Mouse (Mus musculus) liver, embryonic 13.5 days (tissue): ENCODE data around the gene Lmo7. TPM values are rescaled to one million over a fixed set of nuclear protein-coding genes. Genes with fewer than 3 reads are reported as not detected.

Source experiments
- ATAC-seq: fragments of 200-750 bp; cut with Nextera tagmentation; 2 replicates; pipeline ENCODE4 v1.8.0; 2017; ENCODE audit warnings: low read depth, mild to moderate bottlenecking, moderate number of reproducible peaks, moderate library complexity
- DNase-seq: peaks from one replicate; pipeline ENCODE4 v3.0.0; 2022
- H3K27ac ChIP-seq: fragments of 300-500 bp; sonication (generic); 2 replicates; pipeline ENCODE4 v1.5.1; 2015; ENCODE audit warnings: moderate library complexity, mild to moderate bottlenecking, inconsistent platforms
- H3K27me3 ChIP-seq: fragments of 300-500 bp; sonication (generic); 2 replicates; pipeline ENCODE4 v1.6.1; 2015; ENCODE audit warnings: mild to moderate bottlenecking, inconsistent platforms
- H3K36me3 ChIP-seq: fragments of 300-500 bp; sonication (generic); 2 replicates; pipeline ENCODE4 v1.6.1; 2015; ENCODE audit warnings: mild to moderate bottlenecking, inconsistent platforms
- H3K4me1 ChIP-seq: fragments of 300-500 bp; sonication (generic); replicated peaks from 2 replicates; pipeline ENCODE4 v1.6.1; 2015; ENCODE audit warnings: inconsistent platforms
- H3K4me2 ChIP-seq: fragments of 300-500 bp; sonication (generic); 2 replicates; pipeline ENCODE4 v1.6.1; 2015; ENCODE audit warnings: inconsistent platforms, mild to moderate bottlenecking, moderate library complexity
- H3K4me3 ChIP-seq: fragments of 300-500 bp; sonication (generic); replicated peaks from 2 replicates; pipeline ENCODE4 v1.5.1; 2015; ENCODE audit warnings: mild to moderate bottlenecking, inconsistent platforms
- H3K9ac ChIP-seq: fragments of 300-500 bp; sonication (generic); 2 replicates; pipeline ENCODE4 v1.6.1; 2015; ENCODE audit warnings: mild to moderate bottlenecking, inconsistent platforms
- H3K9me3 ChIP-seq: fragments of 300-500 bp; sonication (generic); replicated peaks from 2 replicates; pipeline ENCODE4 v1.6.1; 2016; ENCODE audit warnings: inconsistent platforms
- WGBS: fragments of 180-500 bp; shearing (Covaris S2); methylation state at CpG from one replicate; pipeline ENCODE4 v1.1.7; 2015; ENCODE audit not compliant: insufficient replicate concordance; 5-methylcytosine and 5-hydroxymethylcytosine counted together
- polyA plus RNA-seq: library from polyadenylated mRNA; unstranded; fragments of >200 nt; fragmentation: Nextera tagmentation; extraction: Ambion mirVana; gene quantifications from 2 replicates; pipeline ENCODE4 v1.2.1, GENCODE M21; 2015

The Lmo7 gene
- 1.4 and 2.8 TPM in 2 replicates for polyA plus RNA-seq

- peak within 1 kb of the TSS; percentile 49; the same call in 1 of the 2 replicates for H3K9ac ChIP-seq
- H3K36me3 ChIP-seq = no peaks in the 10 kb centered on the region
- no peak within 1 kb of the TSS for H3K27ac ChIP-seq
- peak within 1 kb of the TSS; percentile 59 for H3K4me3 ChIP-seq
- peak within 1 kb of the TSS; percentile 75 for H3K4me2 ChIP-seq
- WGBS = 1% methylated on average over 51 of the region's 51 CpGs
- 0 out of 2 replicates have a peak, but pooled peaks cover 3% of the 10 kb centered on the region for H3K4me1 ChIP-seq
- H3K9me3 ChIP-seq = no peaks in the 10 kb centered on the region
- ATAC-seq (peak; percentile 64), DNase-seq (peak; percentile 4)
- H3K27me3 ChIP-seq = peaks cover 55% of the 10 kb centered on the region
Measured at GRCm38 (mm10) chr14:101729237-101729971, at the start of gene Lmo7, which contains the start of gene Gm9922. Gene Lmo7 (plus strand): TSS chr14:101729957. Gene Gm9922 (minus strand): TSS chr14:101729814.

GRCm38 (mm10) chr14:101687696-101688095 is 42.1 kb upstream of the Lmo7 start:
- DNase-seq (no peak), ATAC-seq (no peak)
- Histone ChIP-seq H3K36me3 (0 out of 2 replicates have a peak, but pooled peaks cover 2% of the 10 kb centered on the region), H3K27me3 (no peaks in the 10 kb centered on the region), H3K9ac (no peak overlapping the region), H3K4me2 (no peak overlapping the region), H3K27ac (no peak overlapping the region), H3K9me3 (no peaks in the 10 kb centered on the region), H3K4me3 (no peak overlapping the region), H3K4me1 (no peaks in the 10 kb centered on the region)
- 83% methylated on average over 6 of the region's 6 CpGs for WGBS

DNA sequence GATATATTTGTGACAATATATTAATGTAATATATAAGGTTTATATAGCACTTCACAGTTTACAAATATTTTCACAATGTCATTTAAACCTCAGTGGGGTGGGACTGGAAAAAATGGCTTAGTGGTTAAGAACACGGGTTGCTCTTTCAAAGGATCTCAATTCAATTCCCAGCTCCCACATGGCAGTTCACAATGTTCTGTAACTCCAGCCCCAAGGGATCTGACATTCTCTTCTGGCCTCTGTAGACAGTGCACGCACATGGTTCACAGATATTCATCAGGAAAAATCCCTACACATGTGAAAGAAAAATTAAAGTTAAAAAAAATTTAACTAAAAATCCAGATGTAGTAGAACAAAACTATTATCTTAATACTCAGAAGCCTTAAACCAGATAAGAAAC is 41.4 kb upstream of the Lmo7 start:
- WGBS = 66% methylated on average over 2 of the region's 2 CpGs
- Histone ChIP-seq H3K9me3 (no peaks in the 10 kb centered on the region), H3K4me2 (no peak overlapping the region), H3K27me3 (no peaks in the 10 kb centered on the region), H3K36me3 (0 out of 2 replicates have a peak, but pooled peaks cover 2% of the 10 kb centered on the region), H3K4me3 (no peak overlapping the region), H3K27ac (no peak overlapping the region), H3K9ac (no peak overlapping the region), H3K4me1 (no peaks in the 10 kb centered on the region)
- DNase-seq (no peak), ATAC-seq (no peak)

DNA sequence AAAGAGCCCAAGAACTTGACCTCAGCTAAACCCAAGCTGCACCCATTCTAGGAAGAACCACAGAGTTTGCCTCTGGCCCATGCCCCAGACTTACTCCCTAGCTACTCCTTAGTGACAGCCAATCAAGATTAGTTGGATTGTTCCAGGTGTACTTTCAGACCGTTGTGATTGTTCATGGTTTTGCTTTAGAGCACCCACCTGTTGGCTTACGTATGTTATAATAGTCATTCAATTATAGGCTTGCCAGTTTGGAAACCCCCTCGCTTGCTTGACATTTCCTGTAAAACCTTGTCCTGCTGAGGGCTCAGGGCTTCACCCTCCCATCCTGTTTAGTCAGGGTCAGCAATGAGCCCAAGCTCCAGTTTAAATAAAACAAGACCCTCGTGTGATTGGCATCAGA is 25.3 kb upstream of the Lmo7 start:
- no peak for DNase-seq
- Histone ChIP-seq H3K36me3 (no peaks in the 10 kb centered on the region), H3K9me3 (no peaks in the 10 kb centered on the region), H3K9ac (no peak overlapping the region), H3K4me1 (no peaks in the 10 kb centered on the region), H3K4me3 (no peak overlapping the region), H3K4me2 (no peak overlapping the region), H3K27me3 (no peaks in the 10 kb centered on the region), H3K27ac (no peak overlapping the region)
- 59% methylated on average over 4 of the region's 4 CpGs for WGBS
- no peak for ATAC-seq

- Histone ChIP-seq H3K4me2 (no peak overlapping the region), H3K9ac (no peak overlapping the region), H3K4me3 (no peak overlapping the region), H3K27me3 (no peaks in the 10 kb centered on the region), H3K9me3 (no peaks in the 10 kb centered on the region), H3K4me1 (no peaks in the 10 kb centered on the region), H3K36me3 (no peaks in the 10 kb centered on the region), H3K27ac (no peak overlapping the region)
- 49% methylated on average over 5 of the region's 5 CpGs for WGBS
- no peak for DNase-seq
- ATAC-seq = no peak
Measured at GRCm38 (mm10) chr14:101707088-101707487, 22.7 kb upstream of the Lmo7 start.

DNA sequence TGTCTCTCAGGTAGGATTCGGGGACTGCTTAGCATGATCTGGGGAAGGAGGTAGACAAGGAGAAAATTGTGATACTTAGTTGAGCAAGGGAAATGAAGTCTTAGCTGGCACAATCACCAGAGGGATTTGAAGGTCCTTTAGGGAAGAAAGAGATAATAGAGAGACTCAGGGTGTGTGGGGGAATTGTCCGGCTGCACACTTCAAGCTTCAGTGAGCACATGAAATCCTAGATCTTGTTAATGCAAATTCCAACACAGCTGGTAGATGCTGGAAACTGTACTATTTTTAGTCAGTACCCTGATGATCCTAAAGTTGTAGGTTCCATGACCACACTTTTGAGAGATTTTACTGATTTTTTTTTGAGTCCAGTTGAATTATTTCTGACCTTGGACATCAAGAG is 15.3 kb upstream of the Lmo7 start:
- no peaks in the 10 kb centered on the region for H3K4me1 ChIP-seq
- H3K4me2 ChIP-seq = no peak overlapping the region
- H3K9me3 ChIP-seq = no peaks in the 10 kb centered on the region
- no peak overlapping the region for H3K27ac ChIP-seq
- no peak overlapping the region for H3K4me3 ChIP-seq
- H3K9ac ChIP-seq = no peak overlapping the region
- no peaks in the 10 kb centered on the region for H3K36me3 ChIP-seq
- ATAC-seq (no peak), DNase-seq (no peak)
- H3K27me3 ChIP-seq = no peaks in the 10 kb centered on the region
- 68% methylated on average over 2 of the region's 2 CpGs for WGBS

GRCm38 (mm10) chr14:101729972-101730692 is 375 bp downstream of the Lmo7 start:
- no peak for ATAC-seq

GRCm38 (mm10) chr14:101733542-101734303 is 4.0 kb downstream of the Lmo7 start:
- Histone ChIP-seq H3K36me3 (no peaks in the 10 kb centered on the region), H3K4me1 (0 out of 2 replicates have a peak, but pooled peaks cover 3% of the 10 kb centered on the region), H3K27me3 (peaks cover 37% of the 10 kb centered on the region), H3K9me3 (no peaks in the 10 kb centered on the region), H3K4me3 (no peak overlapping the region), H3K27ac (no peak overlapping the region), H3K9ac (no peak overlapping the region), H3K4me2 (no peak overlapping the region)
- 22% methylated on average over 10 of the region's 10 CpGs for WGBS
- DNase-seq (no peak), ATAC-seq (no peak)

More at GRCm38 (mm10) chr14:101729972-101730692, 375 bp downstream of the Lmo7 start:
- Histone ChIP-seq H3K4me2 (peak overlapping the region; percentile 75), H3K27ac (no peak overlapping the region), H3K36me3 (no peaks in the 10 kb centered on the region), H3K9ac (no peak overlapping the region), H3K27me3 (peaks cover 55% of the 10 kb centered on the region), H3K9me3 (no peaks in the 10 kb centered on the region), H3K4me3 (peak overlapping the region; percentile 59), H3K4me1 (0 out of 2 replicates have a peak, but pooled peaks cover 3% of the 10 kb centered on the region)
- DNase-seq = no peak
- WGBS = 3% methylated on average over 28 of the region's 28 CpGs

GRCm38 (mm10) chr14:101737501-101737900 is 7.7 kb downstream of the Lmo7 start:
- WGBS = 47% methylated on average over 4 of the region's 4 CpGs
- DNase-seq (no peak), ATAC-seq (no peak)
- Histone ChIP-seq H3K27ac (no peak overlapping the region), H3K4me2 (no peak overlapping the region), H3K4me3 (no peak overlapping the region), H3K9ac (no peak overlapping the region), H3K4me1 (no peaks in the 10 kb centered on the region), H3K36me3 (no peaks in the 10 kb centered on the region), H3K27me3 (peaks cover 3% of the 10 kb centered on the region; the same call in 1 of the 2 replicates), H3K9me3 (no peaks in the 10 kb centered on the region)

- Histone ChIP-seq H3K4me1 (no peaks in the 10 kb centered on the region), H3K9ac (no peak overlapping the region), H3K27me3 (no peaks in the 10 kb centered on the region), H3K9me3 (no peaks in the 10 kb centered on the region), H3K27ac (no peak overlapping the region), H3K36me3 (no peaks in the 10 kb centered on the region), H3K4me3 (no peak overlapping the region), H3K4me2 (no peak overlapping the region)
- no peak for DNase-seq
- ATAC-seq = no peak
- 75% methylated on average over 3 of the region's 3 CpGs for WGBS
Measured at GRCm38 (mm10) chr14:101746635-101747034, 16.9 kb downstream of the Lmo7 start.

- Histone ChIP-seq H3K36me3 (no peaks in the 10 kb centered on the region), H3K4me2 (no peak overlapping the region), H3K4me1 (no peaks in the 10 kb centered on the region), H3K4me3 (no peak overlapping the region), H3K27ac (no peak overlapping the region), H3K27me3 (no peaks in the 10 kb centered on the region), H3K9ac (no peak overlapping the region), H3K9me3 (no peaks in the 10 kb centered on the region)
- ATAC-seq (no peak), DNase-seq (no peak)
- WGBS = 70% methylated on average over 11 of the region's 11 CpGs
Measured at GRCm38 (mm10) chr14:101747811-101748210, 18.1 kb downstream of the Lmo7 start.
